Mouse (Mus musculus) MN1 (cell line): ENCODE data around the gene Hist1h3d.
A peak's percentile ranks its signal among the peaks of the same experiment; 100 is the strongest.
"Not testable (repeated sequence)": the region's sequence is repeated elsewhere in the genome, so short reads cannot be mapped to it uniquely, and the experiment has no call there.

ENCODE experiments used
- DNase-seq: peaks from one replicate; pipeline ENCODE4 v3.0.0-alpha.2; 2016; ENCODE audit warnings: low spot score

The Hist1h3d gene

DNA sequence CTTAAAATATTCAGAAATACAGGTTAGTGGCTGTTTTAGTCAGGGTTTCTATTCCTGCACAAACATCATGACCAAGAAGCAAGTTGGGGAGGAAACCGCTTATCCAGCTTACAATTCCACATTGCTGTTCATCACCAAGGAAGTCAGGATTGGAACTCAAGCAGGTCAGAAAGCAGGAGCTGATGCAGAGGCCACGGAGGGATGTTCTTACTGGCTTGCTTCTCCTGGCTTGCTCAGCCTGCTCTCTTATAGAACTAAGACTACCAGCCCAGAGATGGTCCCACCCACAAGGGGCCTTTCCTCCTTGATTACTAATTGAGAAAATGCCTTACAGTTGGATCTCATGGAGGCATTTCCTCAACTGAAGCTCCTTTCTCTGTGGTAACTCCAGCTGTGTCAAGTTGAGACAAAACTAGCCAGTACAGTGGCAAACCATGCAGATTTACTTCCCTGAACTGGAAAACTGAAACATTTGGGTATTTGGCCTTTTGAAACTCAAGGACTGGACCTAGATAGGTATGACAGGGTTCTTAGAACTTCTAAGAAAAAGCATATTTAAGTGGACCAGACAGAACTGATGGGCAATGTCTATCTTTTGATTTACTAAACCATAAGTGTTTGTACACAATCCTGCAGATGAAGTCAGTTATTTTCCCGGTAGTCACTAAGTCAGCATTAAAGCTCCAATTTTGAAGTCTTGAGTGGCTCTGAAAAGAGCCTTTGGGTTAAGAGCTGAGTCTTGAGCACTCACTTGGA, 33.2 kb upstream of the Hist1h3d start:
- not testable (repeated sequence) for DNase-seq

DNA sequence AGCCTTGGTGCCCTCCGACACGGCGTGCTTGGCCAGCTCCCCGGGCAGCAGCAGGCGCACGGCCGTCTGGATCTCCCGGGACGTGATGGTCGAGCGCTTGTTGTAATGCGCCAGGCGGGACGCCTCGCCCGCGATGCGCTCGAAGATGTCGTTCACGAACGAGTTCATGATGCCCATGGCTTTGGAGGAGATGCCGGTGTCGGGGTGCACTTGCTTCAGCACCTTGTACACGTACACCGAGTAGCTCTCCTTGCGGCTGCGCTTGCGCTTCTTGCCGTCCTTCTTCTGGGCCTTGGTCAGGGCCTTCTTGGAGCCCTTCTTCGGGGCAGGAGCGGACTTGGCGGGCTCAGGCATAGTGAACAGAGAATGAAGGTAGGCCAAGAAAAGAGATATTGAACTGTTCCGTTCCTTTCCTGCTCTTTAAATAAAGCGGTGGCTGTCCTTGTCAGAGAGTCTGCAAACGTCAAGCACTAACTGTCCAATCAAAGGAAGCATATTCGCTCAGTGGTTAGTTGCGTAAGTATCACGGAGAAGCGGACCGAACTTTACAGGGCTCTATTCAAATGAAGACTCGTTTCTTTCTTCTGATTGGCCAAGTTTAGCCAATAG, 32.5 kb upstream of the Hist1h3d start, which contains the start of gene Hist1h2bh:
Gene Hist1h2bh (minus strand): TSS at position 394 of the 609 bp plus-strand sequence.
- peak; percentile 81 for DNase-seq

DNA sequence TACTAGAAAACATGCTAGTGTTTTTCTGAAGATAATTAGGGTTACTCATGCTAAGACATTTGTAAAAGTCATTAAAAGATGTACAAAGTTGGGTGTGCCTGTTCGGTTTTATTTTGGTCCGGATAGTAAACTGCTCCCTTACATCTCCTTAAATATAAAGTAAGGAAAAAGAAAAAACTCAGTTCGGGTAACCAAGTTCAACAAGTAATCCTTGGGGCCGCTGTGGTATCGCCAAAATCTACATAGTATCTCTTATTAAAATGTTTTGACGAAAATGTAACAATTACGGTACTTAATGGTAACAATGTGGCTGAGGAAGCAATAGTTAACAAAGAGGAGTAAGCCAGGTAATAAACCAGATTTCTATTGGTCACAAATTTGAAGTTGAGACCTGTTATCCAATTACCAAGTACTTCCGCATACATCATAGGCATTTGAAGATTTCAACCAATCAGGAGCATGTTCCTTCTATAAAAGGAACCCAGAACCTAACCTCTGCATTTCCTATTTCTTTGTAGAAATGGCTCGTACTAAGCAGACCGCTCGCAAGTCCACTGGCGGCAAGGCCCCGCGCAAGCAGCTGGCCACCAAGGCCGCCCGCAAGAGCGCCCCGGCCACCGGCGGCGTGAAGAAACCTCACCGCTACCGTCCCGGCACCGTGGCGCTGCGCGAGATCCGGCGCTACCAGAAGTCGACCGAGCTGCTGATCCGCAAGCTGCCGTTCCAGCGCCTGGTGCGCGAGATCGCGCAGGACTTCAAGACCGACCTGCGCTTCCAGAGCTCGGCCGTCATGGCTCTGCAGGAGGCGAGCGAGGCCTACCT, 31.4 kb upstream of the Hist1h3d start, which contains the start of gene Hist1h3f:
Gene Hist1h3f (plus strand): TSS at position 88 of the 822 bp plus-strand sequence.
- peak; percentile 93 for DNase-seq

DNA sequence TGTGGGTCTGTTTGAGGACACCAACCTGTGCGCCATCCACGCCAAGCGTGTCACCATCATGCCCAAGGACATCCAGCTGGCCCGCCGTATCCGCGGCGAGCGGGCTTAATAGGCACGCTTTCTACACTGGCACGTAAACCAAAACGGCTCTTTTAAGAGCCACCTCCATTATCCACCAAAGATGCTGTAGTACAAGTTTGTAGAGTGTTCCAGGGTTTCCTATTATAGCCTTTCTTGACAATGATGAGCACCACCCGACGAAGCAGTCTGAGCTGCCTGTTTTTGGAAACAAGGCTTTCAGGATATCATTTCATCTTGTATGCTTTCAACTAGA, 30.8 kb upstream of the Hist1h3d start:
- not testable (repeated sequence) for DNase-seq

DNA sequence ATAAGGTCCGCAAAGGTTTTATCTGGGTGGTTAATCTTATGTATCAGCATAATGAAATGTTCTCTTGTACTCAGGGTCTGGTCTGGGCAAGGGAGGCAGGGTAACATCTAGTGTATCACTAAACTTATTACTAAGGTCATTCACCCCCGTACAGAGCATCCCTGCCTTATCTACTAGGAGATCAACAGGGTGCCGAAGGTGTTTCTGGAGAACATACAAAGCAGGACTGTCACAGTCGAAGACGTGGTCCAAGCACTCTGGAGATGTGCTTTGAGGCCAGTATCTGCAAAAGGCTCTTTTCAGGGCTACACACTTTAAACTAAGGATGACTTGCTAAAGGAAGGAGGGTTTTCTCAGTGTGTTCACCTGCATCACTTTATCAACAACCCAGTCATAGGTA, 28.9 kb upstream of the Hist1h3d start:
- DNase-seq = no peak

DNA sequence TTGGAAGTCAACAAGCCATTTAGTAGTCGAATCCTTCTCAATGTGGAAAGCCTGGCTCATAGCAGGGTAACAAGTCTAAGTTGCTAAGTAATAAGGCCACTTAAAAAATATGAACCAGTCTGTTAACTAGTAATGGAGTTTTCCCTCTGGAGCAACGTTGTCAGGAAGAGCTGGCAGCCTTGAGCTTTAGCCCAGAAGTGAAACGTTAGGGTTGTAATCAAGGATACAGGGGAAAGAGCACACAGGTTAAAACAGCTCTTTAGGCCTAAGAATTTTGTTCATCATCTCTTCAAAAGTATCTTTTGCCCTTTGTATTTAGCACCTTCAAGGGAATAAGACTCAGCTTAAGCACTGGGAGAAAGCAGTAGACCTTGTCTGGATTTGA, 24.8 kb upstream of the Hist1h3d start:
- no peak for DNase-seq

DNA sequence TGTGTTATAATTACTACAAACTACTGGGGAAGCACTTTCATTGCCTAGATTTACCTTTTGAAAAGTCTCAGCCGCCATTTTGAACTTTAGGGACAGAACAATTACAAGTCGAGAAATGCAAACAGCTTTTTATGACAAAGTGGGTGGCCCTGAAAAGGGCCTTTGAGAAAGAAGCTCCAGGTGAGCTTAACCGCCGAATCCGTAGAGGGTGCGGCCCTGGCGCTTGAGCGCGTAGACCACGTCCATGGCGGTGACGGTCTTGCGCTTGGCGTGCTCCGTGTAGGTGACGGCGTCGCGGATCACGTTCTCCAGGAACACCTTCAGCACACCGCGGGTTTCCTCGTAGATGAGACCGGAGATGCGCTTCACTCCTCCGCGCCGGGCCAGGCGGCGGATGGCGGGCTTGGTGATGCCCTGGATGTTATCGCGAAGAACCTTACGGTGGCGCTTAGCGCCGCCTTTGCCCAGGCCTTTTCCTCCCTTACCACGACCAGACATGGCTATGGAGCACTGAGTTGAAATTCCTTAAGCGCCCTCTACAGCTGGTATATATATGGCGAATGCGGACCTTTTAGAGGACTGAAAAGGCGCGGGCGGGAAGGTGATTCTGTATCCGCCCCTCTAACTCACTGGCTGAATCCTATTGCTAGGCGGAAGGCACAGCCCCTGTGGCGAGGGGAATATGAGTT, 24.3 kb upstream of the Hist1h3d start, which contains the start of gene Hist1h4f:
Gene Hist1h4f (minus strand): TSS at position 503 of the 689 bp plus-strand sequence.
- DNase-seq = peak; percentile 93

DNA sequence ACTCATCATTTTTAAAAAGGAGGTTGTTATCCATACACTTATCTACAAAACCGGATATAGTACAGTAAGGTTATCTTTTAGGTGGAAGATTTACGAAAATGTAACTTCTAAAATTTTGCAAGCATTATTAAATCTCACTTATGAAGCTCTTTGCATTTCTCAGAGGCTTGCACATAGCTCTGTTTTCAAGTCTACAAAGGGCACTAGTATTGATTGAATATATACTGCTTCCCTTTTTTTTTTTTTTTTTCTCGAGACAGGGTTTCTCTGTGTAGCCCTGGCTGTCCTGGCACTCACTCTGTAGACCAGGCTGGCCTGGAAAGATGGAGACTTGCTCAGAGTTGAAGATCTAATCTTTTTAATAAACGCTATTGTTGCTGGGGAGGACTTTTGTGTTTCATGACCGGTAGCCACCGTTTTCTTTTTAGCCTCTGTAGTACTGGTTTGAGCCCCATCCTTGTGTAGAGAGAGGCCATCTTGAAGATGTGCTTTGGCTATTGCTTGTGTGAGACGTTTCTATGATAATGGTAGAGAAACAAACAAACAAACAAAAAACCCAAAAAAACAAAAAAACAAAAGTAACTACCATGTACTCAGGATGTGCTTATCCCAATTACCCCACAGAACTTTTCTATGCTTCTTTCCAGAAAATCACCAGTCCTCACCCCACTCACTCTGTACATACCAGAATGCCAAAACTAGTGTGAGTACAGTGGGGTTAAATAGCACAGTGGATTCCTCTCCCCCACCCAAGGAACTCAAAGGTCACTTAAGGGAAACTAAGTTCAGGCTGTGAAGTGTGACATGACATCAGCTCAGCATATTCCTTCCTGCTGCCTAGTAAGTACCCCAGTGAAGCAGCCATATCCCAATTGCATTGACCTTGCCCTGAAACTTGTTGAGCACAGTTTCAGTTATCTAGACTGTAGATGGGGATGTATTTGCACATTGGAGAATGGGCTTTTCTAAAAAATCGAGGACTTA, 23.3 kb upstream of the Hist1h3d start:
- no peak for DNase-seq

DNA sequence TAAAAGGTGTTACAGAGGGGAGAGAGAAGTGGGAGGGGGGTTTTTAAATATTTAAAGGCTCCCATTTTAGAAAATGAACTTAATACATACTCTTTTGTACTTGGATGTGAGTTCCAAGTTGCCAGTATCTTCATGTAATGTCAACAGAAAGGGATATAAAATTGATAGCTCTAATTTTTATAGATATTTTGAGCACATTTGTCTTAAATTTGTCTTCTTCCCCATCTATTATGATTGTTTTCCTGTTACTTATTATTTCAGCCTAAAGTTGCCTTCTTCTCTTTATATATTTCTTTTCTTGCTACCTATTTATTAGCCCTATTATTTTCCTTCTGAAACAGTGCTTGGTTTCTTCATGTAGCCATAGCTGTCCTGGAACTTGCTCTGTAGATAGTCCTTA, 22.6 kb upstream of the Hist1h3d start, which contains the start of gene Hist1h1d:
Gene Hist1h1d (plus strand): TSS at position 301 of the 400 bp plus-strand sequence.
- DNase-seq = no peak

DNA sequence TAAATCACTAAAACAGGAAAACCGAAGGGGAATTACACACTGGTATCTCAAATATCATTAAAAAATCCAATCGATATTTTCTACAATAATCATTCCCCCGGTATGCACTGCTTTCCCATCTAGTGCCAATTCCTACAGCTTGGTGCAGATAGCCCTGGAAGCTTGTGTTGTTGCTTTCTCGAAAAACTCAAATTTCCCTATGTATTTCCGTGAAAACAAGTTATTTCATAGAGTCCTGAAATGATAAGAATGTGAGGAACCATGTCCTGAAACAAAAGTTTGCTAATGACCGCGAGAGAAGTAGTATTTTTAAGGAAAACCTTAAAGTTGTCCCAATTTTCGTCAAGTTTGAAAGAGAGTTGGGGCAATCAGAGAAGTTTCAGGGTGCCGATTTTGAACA, 21.2 kb upstream of the Hist1h3d start:
- DNase-seq = no peak

DNA sequence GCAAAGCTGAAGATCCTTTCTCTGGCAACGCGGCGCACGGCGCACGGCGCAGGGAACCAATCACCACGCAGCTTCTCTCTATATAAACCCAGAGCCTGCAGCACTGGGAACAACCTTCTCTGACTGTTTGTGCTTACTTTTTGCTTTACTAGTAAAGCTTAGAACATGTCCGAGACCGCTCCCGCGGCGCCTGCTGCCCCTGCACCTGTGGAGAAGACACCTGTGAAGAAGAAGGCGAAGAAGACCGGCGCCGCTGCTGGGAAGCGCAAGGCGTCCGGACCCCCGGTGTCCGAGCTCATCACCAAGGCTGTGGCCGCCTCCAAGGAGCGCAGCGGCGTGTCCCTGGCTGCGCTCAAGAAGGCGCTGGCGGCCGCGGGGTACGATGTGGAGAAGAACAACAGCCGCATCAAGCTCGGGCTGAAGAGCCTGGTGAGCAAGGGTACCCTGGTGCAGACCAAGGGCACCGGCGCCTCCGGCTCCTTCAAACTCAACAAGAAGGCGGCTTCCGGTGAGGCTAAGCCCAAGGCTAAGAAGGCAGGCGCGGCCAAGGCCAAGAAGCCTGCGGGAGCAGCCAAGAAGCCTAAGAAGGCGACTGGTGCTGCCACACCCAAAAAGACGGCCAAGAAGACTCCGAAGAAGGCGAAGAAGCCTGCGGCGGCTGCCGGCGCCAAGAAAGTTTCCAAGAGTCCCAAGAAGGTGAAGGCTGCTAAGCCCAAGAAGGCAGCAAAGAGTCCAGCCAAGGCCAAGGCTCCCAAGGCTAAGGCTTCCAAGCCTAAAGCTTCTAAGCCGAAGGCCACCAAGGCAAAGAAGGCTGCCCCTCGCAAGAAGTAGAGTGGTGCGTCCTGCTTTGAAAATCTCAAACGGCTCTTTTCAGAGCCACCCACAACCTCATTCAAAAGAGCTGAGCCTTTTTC, 20.4 kb upstream of the Hist1h3d start:
- peak; percentile 80 for DNase-seq

DNA sequence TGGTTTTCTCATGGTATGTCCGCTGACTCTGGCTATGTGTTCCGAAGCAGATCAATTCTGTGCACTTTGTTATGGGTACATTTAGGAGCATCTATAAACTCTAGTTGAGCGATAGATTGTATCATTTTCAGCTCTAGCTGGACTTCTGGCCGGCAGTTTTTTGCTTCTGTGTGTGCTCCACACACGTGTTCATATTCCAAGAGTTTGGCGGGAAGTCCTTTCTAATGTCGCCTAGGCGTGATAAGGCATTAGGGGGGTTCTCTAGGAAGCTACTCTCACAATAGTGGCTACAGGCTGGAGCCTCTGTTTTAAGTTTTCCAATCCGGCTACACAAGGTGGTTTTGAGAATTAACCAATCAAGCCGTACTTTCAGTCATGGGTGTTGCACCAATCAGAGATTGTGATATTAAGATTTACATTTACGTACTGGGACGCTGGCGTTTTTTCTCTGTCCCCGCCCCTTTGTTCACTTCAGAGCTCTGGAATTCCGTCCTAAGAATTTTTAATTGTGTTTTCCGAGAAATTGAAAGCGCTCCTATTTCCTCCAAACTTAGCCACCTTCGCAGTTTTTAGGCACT, 19.6 kb upstream of the Hist1h3d start:
- DNase-seq = peak; percentile 92

DNA sequence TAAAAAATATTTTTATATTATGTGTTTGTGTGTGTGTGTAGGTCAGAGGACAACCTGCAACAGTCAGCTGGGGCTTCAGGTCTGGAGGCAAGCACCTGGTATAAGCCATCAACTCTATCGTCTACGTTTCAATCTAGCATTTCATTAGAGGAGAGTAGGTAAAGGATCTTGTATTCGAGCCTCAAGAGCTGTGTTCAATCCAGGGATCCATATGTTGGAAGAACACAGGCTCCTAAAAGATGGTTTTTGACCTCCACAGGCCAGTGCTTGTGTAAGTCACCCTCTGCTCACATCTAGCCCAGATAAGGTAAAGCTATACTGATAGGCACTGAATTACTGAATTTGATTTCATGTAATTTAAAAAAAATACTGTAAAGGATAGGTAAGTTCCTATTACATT, 18.7 kb upstream of the Hist1h3d start:
- no peak for DNase-seq

DNA sequence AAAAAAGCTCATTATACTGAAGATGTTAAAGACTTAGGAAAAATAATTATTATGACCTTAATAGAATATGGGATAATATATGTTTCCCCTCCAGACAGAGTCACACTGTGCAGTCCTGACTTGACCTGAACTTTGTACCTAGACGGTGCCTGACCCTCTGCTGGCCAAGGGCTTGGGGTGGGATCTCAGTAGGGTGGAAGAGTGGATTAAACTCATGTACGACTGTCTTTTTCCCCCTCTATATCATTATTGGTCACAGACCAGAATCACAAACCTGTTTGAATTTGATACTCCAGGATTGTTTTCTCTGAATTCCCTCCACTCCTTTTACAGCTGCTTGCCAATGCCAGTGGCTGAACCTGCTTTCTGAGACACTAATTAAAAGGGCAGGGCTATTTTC, 14.9 kb upstream of the Hist1h3d start:
- DNase-seq = not testable (repeated sequence)

DNA sequence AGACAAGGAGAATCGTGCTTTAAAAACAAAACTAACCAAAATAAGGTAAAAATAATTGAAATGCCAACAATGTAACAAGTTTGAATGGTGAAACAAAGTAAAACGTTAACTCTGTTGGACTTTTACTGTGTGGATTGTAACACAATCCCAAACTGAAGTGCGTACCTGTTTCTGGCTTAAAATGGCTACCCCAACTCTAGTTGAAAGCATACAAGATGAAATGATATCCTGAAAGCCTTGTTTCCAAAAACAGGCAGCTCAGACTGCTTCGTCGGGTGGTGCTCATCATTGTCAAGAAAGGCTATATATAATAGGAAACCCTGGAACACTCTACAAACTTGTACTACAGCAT, 14.1 kb upstream of the Hist1h3d start:
- not testable (repeated sequence) for DNase-seq

DNA sequence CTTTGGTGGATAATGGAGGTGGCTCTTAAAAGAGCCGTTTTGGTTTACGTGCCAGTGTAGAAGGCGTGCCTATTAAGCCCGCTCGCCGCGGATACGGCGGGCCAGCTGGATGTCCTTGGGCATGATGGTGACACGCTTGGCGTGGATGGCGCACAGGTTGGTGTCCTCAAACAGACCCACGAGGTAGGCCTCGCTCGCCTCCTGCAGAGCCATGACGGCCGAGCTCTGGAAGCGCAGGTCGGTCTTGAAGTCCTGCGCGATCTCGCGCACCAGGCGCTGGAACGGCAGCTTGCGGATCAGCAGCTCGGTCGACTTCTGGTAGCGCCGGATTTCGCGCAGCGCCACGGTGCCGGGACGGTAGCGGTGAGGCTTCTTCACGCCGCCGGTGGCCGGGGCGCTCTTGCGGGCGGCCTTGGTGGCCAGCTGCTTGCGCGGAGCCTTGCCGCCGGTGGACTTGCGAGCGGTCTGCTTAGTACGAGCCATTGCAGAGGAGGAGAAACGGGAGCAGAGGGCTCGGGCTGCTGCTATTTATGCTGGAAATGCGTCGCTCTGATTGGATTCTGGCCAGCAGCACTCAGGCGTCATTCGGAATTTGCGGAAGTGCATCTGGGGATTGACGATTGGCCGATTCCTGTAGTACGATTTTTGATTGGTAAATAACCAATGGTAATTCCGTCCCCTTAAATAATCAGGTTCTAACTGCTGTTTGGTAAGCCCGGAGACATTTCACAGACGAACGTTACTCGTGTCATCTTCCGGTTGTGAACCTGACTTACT, 13.5 kb upstream of the Hist1h3d start, which contains the start of gene Hist1h3e:
Gene Hist1h3e (minus strand): TSS at position 487 of the 777 bp plus-strand sequence.
- DNase-seq = peak; percentile 96

DNA sequence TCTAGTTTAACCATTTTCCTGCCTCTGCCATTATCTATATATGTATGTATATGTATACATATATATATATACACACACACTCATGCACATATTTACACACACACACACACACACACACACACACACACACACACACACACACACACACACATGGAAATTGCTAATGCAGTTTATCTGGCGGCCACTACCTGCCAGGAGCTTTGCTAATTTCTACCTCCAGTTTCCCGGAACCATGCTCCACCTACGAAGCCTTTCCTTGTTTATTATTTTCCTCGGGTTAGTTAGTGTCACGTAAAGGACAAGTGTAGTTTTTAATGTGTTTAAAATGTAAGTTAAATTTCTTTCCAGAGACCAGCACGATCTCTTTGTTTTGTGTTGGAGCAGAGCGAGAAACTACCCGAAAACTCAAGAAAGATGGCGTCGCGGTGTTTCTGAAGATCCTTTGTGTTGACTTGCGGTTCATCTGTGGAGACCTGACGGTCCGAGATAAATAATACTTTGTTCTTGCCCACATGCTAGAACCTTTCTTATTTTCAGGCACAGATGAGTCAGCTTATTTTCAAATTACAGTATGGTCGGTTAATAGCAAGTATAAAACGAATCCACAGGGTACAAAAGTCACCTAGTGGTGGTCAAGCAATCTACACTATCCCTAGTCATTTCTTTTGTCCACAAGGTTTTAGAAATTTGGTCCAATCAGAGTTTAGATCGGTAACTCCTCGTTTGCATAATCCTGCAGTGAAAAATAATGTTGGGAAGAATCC, 12.7 kb upstream of the Hist1h3d start:
- peak; percentile 86 for DNase-seq

DNA sequence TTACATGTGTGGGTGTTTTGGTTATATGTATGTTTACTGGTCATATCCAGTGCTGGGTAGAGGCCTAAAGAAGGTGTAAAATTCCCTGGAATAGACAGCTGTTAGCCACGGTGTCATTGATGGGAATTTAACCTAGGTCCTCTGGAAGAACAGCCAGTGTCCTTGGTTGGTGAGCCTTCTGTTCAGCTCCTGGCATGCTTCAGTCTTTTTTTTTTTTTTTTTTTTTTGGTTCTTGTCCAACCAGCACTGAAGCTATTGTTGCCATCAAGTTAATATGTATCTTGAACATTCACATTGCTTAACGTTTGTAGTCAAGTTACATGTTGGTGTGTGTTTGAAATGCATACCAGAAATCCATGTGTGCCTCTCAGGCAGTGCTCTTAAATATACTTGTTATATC, 11.1 kb upstream of the Hist1h3d start:
- DNase-seq = no peak
